Mouse (Mus musculus) liver, embryonic 15.5 days (tissue): Measurements from ENCODE around the gene Hnrnpa2b1. TPM values are rescaled to one million over a fixed set of nuclear protein-coding genes. Genes with fewer than 3 reads are reported as not detected.

Experiments
- ATAC-seq: fragments of 200-750 bp; cut with Nextera tagmentation; 2 replicates; pipeline ENCODE4 v1.8.0; 2017; ENCODE audit warnings: moderate number of reproducible peaks, mild to moderate bottlenecking, moderate library complexity; ENCODE audit not compliant: insufficient read depth
- H3K27ac ChIP-seq: fragments of 300-500 bp; sonication (generic); replicated peaks from 2 replicates; pipeline ENCODE4 v1.5.1; 2015; ENCODE audit warnings: mild to moderate bottlenecking, inconsistent platforms
- H3K27me3 ChIP-seq: fragments of 300-500 bp; sonication (generic); 2 replicates; pipeline ENCODE4 v1.6.1; 2015; ENCODE audit warnings: mild to moderate bottlenecking, inconsistent platforms
- H3K36me3 ChIP-seq: fragments of 300-500 bp; sonication (generic); replicated peaks from 2 replicates; pipeline ENCODE4 v1.6.1; 2015; ENCODE audit warnings: moderate library complexity, mild to moderate bottlenecking, inconsistent platforms
- H3K4me1 ChIP-seq: fragments of 300-500 bp; sonication (generic); replicated peaks from 2 replicates; pipeline ENCODE4 v1.6.1; 2015; ENCODE audit warnings: inconsistent platforms
- H3K4me2 ChIP-seq: fragments of 300-500 bp; sonication (generic); 2 replicates; pipeline ENCODE4 v1.6.1; 2015; ENCODE audit warnings: moderate library complexity, mild to moderate bottlenecking, inconsistent platforms
- H3K4me3 ChIP-seq: fragments of 300-500 bp; sonication (generic); replicated peaks from 2 replicates; pipeline ENCODE4 v1.5.1; 2015; ENCODE audit warnings: mild to moderate bottlenecking, inconsistent platforms
- H3K9ac ChIP-seq: fragments of 300-500 bp; sonication (generic); 2 replicates; pipeline ENCODE4 v1.6.1; 2015; ENCODE audit warnings: moderate library complexity, mild to moderate bottlenecking, inconsistent platforms
- H3K9me3 ChIP-seq: fragments of 300-500 bp; sonication (generic); replicated peaks from 2 replicates; pipeline ENCODE4 v1.6.1; 2016; ENCODE audit warnings: inconsistent platforms
- WGBS: fragments of 180-500 bp; shearing (Covaris S2); methylation state at CpG from one replicate; pipeline ENCODE4 v1.1.7; 2015; ENCODE audit warnings: mixed read lengths; ENCODE audit not compliant: insufficient replicate concordance; 5-methylcytosine and 5-hydroxymethylcytosine counted together
- polyA plus RNA-seq: library from polyadenylated mRNA; unstranded; fragments of >200 nt; fragmentation: Nextera tagmentation; extraction: Ambion mirVana; gene quantifications from 2 replicates; pipeline ENCODE4 v1.2.1, GENCODE M21; 2015

Hnrnpa2b1 gene
- polyA plus RNA-seq, 1 experiment from 2014 or later = 787 TPM

DNA sequence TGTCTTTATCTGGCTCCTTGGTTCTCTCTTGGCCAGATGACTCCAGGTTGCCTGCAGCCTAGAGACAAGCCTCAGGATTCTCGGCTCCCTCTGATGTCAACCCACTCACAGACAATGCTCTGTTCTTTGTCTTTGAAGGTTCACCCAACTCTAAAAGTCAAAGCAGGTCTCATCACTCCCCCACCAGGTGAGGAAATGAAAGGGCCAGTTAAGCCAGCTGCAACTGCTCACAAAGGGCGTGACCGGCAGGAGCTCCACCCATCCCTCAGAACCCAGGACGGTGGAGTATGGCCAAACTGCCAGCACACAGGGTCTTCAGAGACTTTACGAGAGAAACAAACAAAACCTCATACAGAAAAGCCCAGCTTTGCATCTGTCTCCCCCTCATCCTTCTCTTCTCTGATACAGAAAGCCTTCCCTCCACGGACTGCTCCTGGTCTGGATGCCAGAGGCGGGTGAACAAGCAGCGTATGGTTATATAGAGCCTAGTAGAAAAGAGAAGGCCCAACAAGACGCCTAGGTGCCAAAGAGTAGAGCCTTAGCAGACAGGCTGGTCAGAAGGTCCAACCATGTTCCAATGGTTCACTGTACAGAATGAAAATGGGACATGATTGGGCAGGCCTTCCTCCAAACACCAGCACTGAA is 27.4 kb downstream of the Hnrnpa2b1 start:
- Histone ChIP-seq H3K4me1 (no peaks in the 10 kb centered on the region), H3K27ac (no peak overlapping the region), H3K9ac (no peak overlapping the region), H3K4me3 (no peak overlapping the region), H3K4me2 (no peak overlapping the region), H3K9me3 (no peaks in the 10 kb centered on the region), H3K36me3 (no peaks in the 10 kb centered on the region), H3K27me3 (peaks cover 32% of the 10 kb centered on the region)
- WGBS = 46% methylated on average over 9 of the region's 9 CpGs
- no peak for ATAC-seq

- no peaks in the 10 kb centered on the region for H3K9me3 ChIP-seq
- 68% methylated on average over 9 of the region's 9 CpGs for WGBS
- H3K36me3 ChIP-seq = no peaks in the 10 kb centered on the region
- ATAC-seq = no peak
- no peaks in the 10 kb centered on the region for H3K4me1 ChIP-seq
- no peak overlapping the region for H3K4me3 ChIP-seq
- peaks cover 65% of the 10 kb centered on the region for H3K27me3 ChIP-seq
- H3K9ac ChIP-seq = no peak overlapping the region
- H3K4me2 ChIP-seq = no peak overlapping the region
- no peak overlapping the region for H3K27ac ChIP-seq
Measured at GRCm38 (mm10) chr6:51438826-51439330, 30.8 kb downstream of the Hnrnpa2b1 start.

GRCm38 (mm10) chr6:51437665-51438064 is 32.0 kb downstream of the Hnrnpa2b1 start:
- Histone ChIP-seq H3K4me1 (peaks cover 8% of the 10 kb centered on the region), H3K9ac (no peak overlapping the region), H3K4me3 (no peak overlapping the region), H3K4me2 (no peak overlapping the region), H3K9me3 (no peaks in the 10 kb centered on the region), H3K27ac (no peak overlapping the region), H3K27me3 (peaks cover 77% of the 10 kb centered on the region), H3K36me3 (no peaks in the 10 kb centered on the region)
- no peak for ATAC-seq
- 57% methylated on average over 4 of the region's 4 CpGs for WGBS

GRCm38 (mm10) chr6:51434270-51434669 is 35.4 kb downstream of the Hnrnpa2b1 start:
- H3K4me3 ChIP-seq = no peak overlapping the region
- ATAC-seq = no peak

DNA sequence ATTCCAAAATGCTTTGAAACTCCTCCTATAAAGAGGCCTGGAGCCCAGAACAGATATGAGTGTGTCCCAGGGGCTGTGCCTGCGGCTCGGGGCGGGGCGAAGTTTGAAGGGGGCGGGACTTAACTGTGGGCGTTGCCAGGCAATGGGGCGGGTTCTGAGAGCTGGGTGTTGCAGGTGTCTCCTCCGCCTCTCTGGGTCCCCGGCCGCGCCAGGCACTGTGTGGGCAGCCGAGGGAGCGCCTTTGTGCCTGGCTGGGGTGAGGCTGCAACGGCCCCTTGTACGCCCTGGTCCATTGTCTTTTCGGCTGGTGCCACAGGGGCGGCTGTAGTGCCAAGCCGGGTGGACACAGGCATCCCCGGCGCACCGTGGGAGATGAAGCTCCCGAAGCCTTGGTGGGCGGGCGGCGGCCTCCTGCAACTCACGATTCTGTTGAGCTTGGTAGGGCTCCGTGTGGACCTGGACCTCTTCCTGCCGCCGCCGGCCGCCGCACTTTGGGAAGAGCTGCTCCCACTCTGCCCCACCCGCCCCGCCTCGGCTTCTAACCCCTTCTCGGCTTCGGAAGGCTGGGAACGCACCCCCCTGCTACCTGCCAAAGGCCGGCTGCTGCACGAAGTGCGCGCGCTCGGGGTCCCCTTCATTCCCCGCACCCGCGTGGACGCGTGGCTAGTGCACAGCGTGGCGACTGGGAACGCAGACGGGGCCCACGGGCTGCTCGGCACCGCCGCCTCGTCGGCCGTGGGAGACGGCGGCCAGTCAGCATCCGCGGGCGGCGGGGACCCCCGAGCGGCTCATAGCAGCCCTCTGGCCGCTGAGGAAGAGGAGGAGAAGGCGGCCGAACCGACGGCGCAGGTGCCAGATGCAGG is 36.9 kb downstream of the Hnrnpa2b1 start, which contains the start of gene Nfe2l3:
Nfe2l3 (plus strand) TSS at position 136 of the 863 bp plus-strand sequence.
- Histone ChIP-seq H3K4me1 (peaks cover 13% of the 10 kb centered on the region), H3K9ac (no peak within 1 kb of the TSS), H3K4me3 (peak within 1 kb of the TSS; percentile 51), H3K36me3 (no peaks in the 10 kb centered on the region), H3K9me3 (no peaks in the 10 kb centered on the region), H3K27ac (no peak within 1 kb of the TSS), H3K4me2 (peak within 1 kb of the TSS; percentile 74), H3K27me3 (peaks cover 79% of the 10 kb centered on the region)
- ATAC-seq = peak; percentile 88
- WGBS = under 1% methylated on average over 74 of the region's 74 CpGs

More at GRCm38 (mm10) chr6:51434270-51434669, 35.4 kb downstream of the Hnrnpa2b1 start:
- Histone ChIP-seq H3K27ac (no peak overlapping the region), H3K9ac (no peak overlapping the region), H3K9me3 (no peaks in the 10 kb centered on the region), H3K27me3 (peaks cover 89% of the 10 kb centered on the region), H3K36me3 (no peaks in the 10 kb centered on the region), H3K4me2 (no peak overlapping the region), H3K4me1 (peaks cover 13% of the 10 kb centered on the region)
- WGBS = 30% methylated on average over 7 of the region's 7 CpGs

- Histone ChIP-seq H3K4me2 (no peak overlapping the region), H3K4me1 (peaks cover 7% of the 10 kb centered on the region), H3K9me3 (no peaks in the 10 kb centered on the region), H3K27ac (no peak overlapping the region), H3K4me3 (no peak overlapping the region), H3K36me3 (no peaks in the 10 kb centered on the region), H3K9ac (no peak overlapping the region), H3K27me3 (peaks cover 7% of the 10 kb centered on the region; the same call in 1 of the 2 replicates)
- no peak for ATAC-seq
- 37% methylated on average over 2 of the region's 2 CpGs for WGBS
Measured at GRCm38 (mm10) chr6:51424537-51424936, 45.2 kb downstream of the Hnrnpa2b1 start.

DNA sequence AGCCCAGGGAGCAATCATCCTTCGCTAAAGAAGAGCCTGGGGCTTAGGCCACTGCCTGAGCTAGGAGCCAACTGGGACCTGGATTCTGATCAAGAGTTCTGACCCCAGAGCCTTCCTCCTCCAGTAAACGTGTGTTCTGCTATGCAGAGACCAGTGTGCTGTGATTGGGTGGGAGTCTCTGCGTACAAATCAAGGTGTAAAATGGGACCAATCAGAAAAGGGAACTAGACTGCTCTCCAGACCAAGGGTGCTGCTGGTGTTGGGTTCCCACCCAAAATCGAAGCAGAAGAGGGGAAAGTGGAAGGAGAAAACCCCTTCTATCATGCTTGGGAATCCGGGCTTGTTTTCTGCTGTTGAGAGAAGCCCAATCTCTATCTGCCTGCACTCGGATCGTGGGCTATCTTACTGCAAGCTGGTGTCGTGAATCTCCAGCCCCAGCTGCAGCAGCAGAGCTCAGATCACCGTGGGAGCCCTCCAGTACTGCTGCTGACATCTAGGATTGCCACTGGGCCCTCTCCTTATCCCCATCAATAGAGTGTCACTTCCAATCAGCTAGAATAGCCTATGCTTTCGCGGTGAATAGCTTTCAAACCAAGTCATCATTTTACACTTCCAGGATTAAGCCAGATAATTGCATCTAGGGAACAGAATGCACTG is 46.1 kb downstream of the Hnrnpa2b1 start:
- H3K36me3 ChIP-seq = no peaks in the 10 kb centered on the region
- H3K4me1 ChIP-seq = peaks cover 7% of the 10 kb centered on the region
- H3K4me2 ChIP-seq = no peak overlapping the region
- no peak overlapping the region for H3K27ac ChIP-seq
- H3K9ac ChIP-seq = no peak overlapping the region
- ATAC-seq = no peak
- 39% methylated on average over 11 of the region's 11 CpGs for WGBS
- no peak overlapping the region for H3K4me3 ChIP-seq
- no peaks in the 10 kb centered on the region for H3K9me3 ChIP-seq
- H3K27me3 ChIP-seq = no peaks in the 10 kb centered on the region

GRCm38 (mm10) chr6:51417306-51417936 is 52.3 kb downstream of the Hnrnpa2b1 start:
- H3K36me3 ChIP-seq = no peaks in the 10 kb centered on the region
- WGBS = 57% methylated on average over 4 of the region's 4 CpGs
- H3K9me3 ChIP-seq = no peaks in the 10 kb centered on the region
- no peaks in the 10 kb centered on the region for H3K4me1 ChIP-seq
- no peak overlapping the region for H3K9ac ChIP-seq
- no peaks in the 10 kb centered on the region for H3K27me3 ChIP-seq
- no peak for ATAC-seq
- H3K27ac ChIP-seq = no peak overlapping the region
- no peak overlapping the region for H3K4me2 ChIP-seq
- no peak overlapping the region for H3K4me3 ChIP-seq

DNA sequence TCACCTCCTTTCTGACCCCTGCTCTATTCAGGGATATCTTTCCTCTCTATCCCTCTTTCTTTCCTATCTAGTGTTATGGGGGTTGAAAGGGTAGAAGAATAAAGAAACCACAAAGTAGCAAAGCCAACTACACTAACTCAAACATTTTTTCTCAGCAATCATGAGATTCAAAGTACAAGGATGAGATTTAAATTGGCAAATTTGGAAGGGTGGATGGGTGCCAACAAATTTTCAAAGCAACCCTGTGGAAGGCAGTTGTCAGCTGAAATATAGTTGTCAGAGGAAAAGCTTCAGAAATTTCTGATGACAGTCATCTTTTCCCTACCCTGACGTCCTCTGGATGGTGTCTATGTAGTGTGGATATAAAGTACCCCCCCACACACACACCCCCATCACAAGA is 53.3 kb downstream of the Hnrnpa2b1 start:
- no peak overlapping the region for H3K4me3 ChIP-seq
- ATAC-seq = no peak
- no peaks in the 10 kb centered on the region for H3K9me3 ChIP-seq
- no peak overlapping the region for H3K27ac ChIP-seq
- H3K4me1 ChIP-seq = no peaks in the 10 kb centered on the region
- H3K9ac ChIP-seq = no peak overlapping the region
- H3K4me2 ChIP-seq = no peak overlapping the region
- WGBS = 44% methylated on average over 1 of the region's 1 CpGs
- H3K27me3 ChIP-seq = no peaks in the 10 kb centered on the region
- no peaks in the 10 kb centered on the region for H3K36me3 ChIP-seq
